Mouse (Mus musculus): ENCODE data around the gene Rnf166. TPM values are rescaled to one million over a fixed set of nuclear protein-coding genes. Genes with fewer than 3 reads are reported as not detected.

The Rnf166 gene
- polyA plus RNA-seq, 1 experiment from 2014 or later, result 17.3 TPM

- no peak within 1 kb of the TSS for H3K27ac ChIP-seq
- no peak for ATAC-seq
- 71% methylated on average over 14 of the region's 14 CpGs for WGBS (ENCODE audit: insufficient replicate concordance)
- H3K36me3 ChIP-seq, result peaks cover 32% of the 10 kb centered on the region
- H3K9ac ChIP-seq, result no peak within 1 kb of the TSS
- H3K27me3 ChIP-seq (replicated peaks), result no peaks in the 10 kb centered on the region
- H3K4me3 ChIP-seq, result no peak within 1 kb of the TSS
- H3K4me1 ChIP-seq, result 0 out of 2 replicates have a peak, but pooled peaks cover 5% of the 10 kb centered on the region
- H3K4me2 ChIP-seq, result no peak within 1 kb of the TSS
- H3K9me3 ChIP-seq (replicated peaks), result no peaks in the 10 kb centered on the region
Measured at GRCm38 (mm10) chr8:122421376-122422070, 54.3 kb downstream of the Rnf166 start, which contains the start of gene Il17c. Gene Il17c, plus strand, starts transcription at chr8:122422020.

- no peaks in the 10 kb centered on the region for H3K9me3 ChIP-seq (replicated peaks)
- H3K4me2 ChIP-seq, result no peak overlapping the region
- no peak overlapping the region for H3K27ac ChIP-seq
- no peak overlapping the region for H3K9ac ChIP-seq
- 71% methylated on average over 9 of the region's 9 CpGs for WGBS (ENCODE audit: insufficient replicate concordance)
- 0 out of 2 replicates have a peak, but pooled peaks cover 6% of the 10 kb centered on the region for H3K4me1 ChIP-seq
- H3K36me3 ChIP-seq, result peaks cover 44% of the 10 kb centered on the region
- no peak for ATAC-seq
- no peak overlapping the region for H3K4me3 ChIP-seq
- no peaks in the 10 kb centered on the region for H3K27me3 ChIP-seq (replicated peaks)
Measured at GRCm38 (mm10) chr8:122419881-122420555, 55.8 kb downstream of the Rnf166 start.

Small RNA genes within 50 kb of the gene (microRNA-seq; reads per million reads assigned to microRNA genes)
- gene Gm24366, result not detected

Other genes with a start within 250 kb of the Rnf166 start
- 27.6 and 28.4 TPM in 2 replicates for gene Zfpm1, start 193.9 kb downstream of the Rnf166 start, polyA plus RNA-seq (2016; fragmentation: Nextera tagmentation; extraction: Ambion mirVana)
- gene Trhr2, start 115.3 kb downstream of the Rnf166 start, polyA plus RNA-seq (2016; fragmentation: Nextera tagmentation; extraction: Ambion mirVana), result not detected in 2 replicates
- gene Zc3h18, start 99.5 kb downstream of the Rnf166 start, polyA plus RNA-seq (2016; fragmentation: Nextera tagmentation; extraction: Ambion mirVana), result 48.7 and 49.1 TPM in 2 replicates
- gene Il17c, start 54.0 kb downstream of the Rnf166 start, polyA plus RNA-seq (2016; fragmentation: Nextera tagmentation; extraction: Ambion mirVana), result not detected in 2 replicates
- 149 and 160 TPM in 2 replicates for gene Cyba, start 43.1 kb downstream of the Rnf166 start, polyA plus RNA-seq (2016; fragmentation: Nextera tagmentation; extraction: Ambion mirVana)
- gene Mvd, start 32.6 kb downstream of the Rnf166 start, polyA plus RNA-seq (2016; fragmentation: Nextera tagmentation; extraction: Ambion mirVana), result 29.3 and 31.4 TPM in 2 replicates
- gene Snai3, start 15.3 kb downstream of the Rnf166 start, polyA plus RNA-seq (2016; fragmentation: Nextera tagmentation; extraction: Ambion mirVana), result 0.18 and 0.36 TPM in 2 replicates
- 37.1 and 38.7 TPM in 2 replicates for gene Ctu2, start 79 bp upstream of the Rnf166 start, polyA plus RNA-seq (2016; fragmentation: Nextera tagmentation; extraction: Ambion mirVana)
- gene Piezo1, start 75.3 kb upstream of the Rnf166 start, polyA plus RNA-seq (2016; fragmentation: Nextera tagmentation; extraction: Ambion mirVana), result 21.7 and 24.4 TPM in 2 replicates
- gene Cdt1, start 92.0 kb upstream of the Rnf166 start, polyA plus RNA-seq (2016; fragmentation: Nextera tagmentation; extraction: Ambion mirVana), result 65.7 and 66.8 TPM in 2 replicates
- 226 and 253 TPM in 2 replicates for gene Aprt, start 100.8 kb upstream of the Rnf166 start, polyA plus RNA-seq (2016; fragmentation: Nextera tagmentation; extraction: Ambion mirVana)
- 4.6 TPM in 2 replicates for gene Galns, start 135.4 kb upstream of the Rnf166 start, polyA plus RNA-seq (2016; fragmentation: Nextera tagmentation; extraction: Ambion mirVana)
- 27.2 and 30.0 TPM in 2 replicates for gene Trappc2l, start 135.6 kb upstream of the Rnf166 start, polyA plus RNA-seq (2016; fragmentation: Nextera tagmentation; extraction: Ambion mirVana)
- not detected in 2 replicates for gene Pabpn1l, start 146.7 kb upstream of the Rnf166 start, polyA plus RNA-seq (2016; fragmentation: Nextera tagmentation; extraction: Ambion mirVana)
- 7.7 and 8.0 TPM in 2 replicates for gene Cbfa2t3, start 223.0 kb upstream of the Rnf166 start, polyA plus RNA-seq (2016; fragmentation: Nextera tagmentation; extraction: Ambion mirVana)